Mouse (Mus musculus) embryonic facial prominence, embryonic 14.5 days (tissue): ENCODE results near the gene Nck2. TPM values are rescaled to one million over a fixed set of nuclear protein-coding genes. Genes with fewer than 3 reads are reported as not detected.

ENCODE experiments used
- ATAC-seq: fragments of 200-750 bp; cut with Nextera tagmentation; 2 replicates; pipeline ENCODE4 v1.8.0; 2017; ENCODE audit warnings: low read depth, moderate number of reproducible peaks, moderate TSS enrichment
- DNase-seq: peaks from one replicate; pipeline ENCODE4 v3.0.0-alpha.2; 2015; ENCODE audit warnings: low spot score
- H3K27ac ChIP-seq: fragments of 300-500 bp; sonication (generic); replicated peaks from 2 replicates; pipeline ENCODE4 v1.5.1; 2014; ENCODE audit warnings: low read depth, mild to moderate bottlenecking, low read length, moderate library complexity
- H3K27me3 ChIP-seq: fragments of 300-500 bp; sonication (generic); replicated peaks from 2 replicates; pipeline ENCODE4 v1.6.1; 2014; ENCODE audit warnings: low read length; ENCODE audit not compliant: control insufficient read depth, insufficient read depth
- H3K36me3 ChIP-seq: fragments of 300-500 bp; sonication (generic); 2 replicates; pipeline ENCODE4 v1.6.1; 2014; ENCODE audit warnings: low read length, mixed read lengths; ENCODE audit not compliant: control insufficient read depth, insufficient read depth
- H3K4me1 ChIP-seq: fragments of 300-500 bp; sonication (generic); 2 replicates; pipeline ENCODE4 v1.6.1; 2014; ENCODE audit warnings: antibody characterized with exemption, low read length; ENCODE audit not compliant: control insufficient read depth, insufficient read depth
- H3K4me2 ChIP-seq: fragments of 300-500 bp; sonication (generic); 2 replicates; pipeline ENCODE4 v1.6.1; 2014; ENCODE audit warnings: low read depth, mild to moderate bottlenecking, low read length, moderate library complexity, mixed read lengths
- H3K4me3 ChIP-seq: fragments of 300-500 bp; sonication (generic); 2 replicates; pipeline ENCODE4 v1.5.1; 2014; ENCODE audit warnings: low read depth, mild to moderate bottlenecking, low read length
- H3K9ac ChIP-seq: fragments of 300-500 bp; sonication (generic); 2 replicates; pipeline ENCODE4 v1.6.1; 2014; ENCODE audit warnings: low read depth, mild to moderate bottlenecking, low read length, moderate library complexity, mixed read lengths
- H3K9me3 ChIP-seq: fragments of 300-500 bp; sonication (generic); 2 replicates; pipeline ENCODE4 v1.6.1; 2016; ENCODE audit warnings: low read length; ENCODE audit not compliant: control insufficient read depth
- WGBS: fragments of 180-500 bp; shearing (Covaris S2); extraction: QIAGEN DNeasy Blood & Tissue Kit; methylation state at CpG from one replicate; pipeline ENCODE4 v1.1.7; 2014; 5-methylcytosine and 5-hydroxymethylcytosine counted together
- polyA plus RNA-seq: library from polyadenylated mRNA; unstranded; fragments of >200 nt; fragmentation: Nextera tagmentation; extraction: Ambion mirVana; gene quantifications from 2 replicates; pipeline ENCODE4 v1.2.1, GENCODE M21; 2014

Gene Nck2
- polyA plus RNA-seq, 1 experiment from 2014 or later: 37.3 TPM

DNA sequence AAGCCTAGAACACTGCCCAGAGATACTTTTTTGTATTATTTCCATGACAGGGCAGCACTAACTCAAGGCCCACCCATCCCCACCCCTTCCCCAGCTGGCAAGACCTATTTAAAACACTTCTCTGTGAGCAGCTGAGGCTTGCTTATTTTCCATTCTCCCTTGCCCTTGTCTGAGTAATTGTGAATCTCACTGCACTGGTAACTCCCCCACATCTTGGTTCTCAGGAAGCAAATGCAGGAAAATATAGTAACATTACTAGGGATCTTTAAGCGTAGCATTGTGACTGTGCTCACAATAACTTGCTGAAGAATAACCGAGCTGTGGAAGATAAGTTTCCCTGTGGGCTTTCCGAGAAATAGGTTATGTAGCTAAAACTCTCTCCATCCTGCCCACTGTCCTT, 24.6 kb downstream of the Nck2 start:
- Histone ChIP-seq H3K4me1 (peaks cover 45% of the 10 kb centered on the region), H3K27me3 (no peaks in the 10 kb centered on the region), H3K9me3 (no peaks in the 10 kb centered on the region), H3K4me2 (no peak overlapping the region), H3K36me3 (no peaks in the 10 kb centered on the region; the same call in 1 of the 2 replicates), H3K4me3 (no peak overlapping the region), H3K27ac (no peak overlapping the region; the same call in 1 of the 2 replicates), H3K9ac (no peak overlapping the region)
- no peak for ATAC-seq
- DNase-seq: peak; percentile 41
- 84% methylated on average over 3 of the region's 3 CpGs for WGBS

DNA sequence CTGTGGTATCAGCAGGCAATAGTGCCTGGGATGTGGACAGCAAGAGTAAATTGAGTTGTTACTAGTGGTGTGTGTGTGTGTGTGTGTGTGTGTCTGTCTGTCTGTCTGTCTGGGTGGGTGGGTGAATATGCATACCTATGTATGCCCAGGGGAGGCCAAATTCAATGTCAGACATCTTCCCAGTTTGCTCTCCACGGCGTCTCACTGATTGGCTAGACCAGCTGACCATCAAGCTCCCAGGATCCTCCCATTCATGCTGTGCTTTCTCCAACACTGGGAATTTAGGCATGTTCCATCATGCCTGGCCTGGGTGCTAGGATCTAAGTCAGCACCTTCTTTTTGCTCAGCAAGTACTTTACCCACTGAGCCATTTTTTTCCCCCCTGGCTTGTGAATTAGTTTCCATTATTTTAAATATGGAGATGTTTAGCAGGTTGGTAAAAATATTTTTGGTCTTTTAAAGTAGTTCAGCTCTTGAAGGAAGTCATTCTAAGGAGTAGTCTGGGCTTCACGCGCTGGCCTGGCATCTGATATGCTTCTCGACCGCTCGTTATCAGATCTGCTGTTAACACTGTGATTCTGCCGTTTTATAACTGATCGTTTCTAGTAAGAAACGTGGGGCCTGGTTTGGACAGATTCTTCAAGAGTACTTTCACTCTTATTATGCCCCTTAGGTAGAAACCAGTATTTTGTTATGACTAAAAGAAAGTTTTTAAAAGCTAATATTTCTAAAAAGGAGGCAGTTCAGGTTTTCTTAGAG, 26.2 kb downstream of the Nck2 start:
- Histone ChIP-seq H3K9me3 (no peaks in the 10 kb centered on the region), H3K27ac (no peak overlapping the region), H3K4me2 (no peak overlapping the region), H3K27me3 (no peaks in the 10 kb centered on the region), H3K4me3 (no peak overlapping the region), H3K9ac (no peak overlapping the region), H3K4me1 (peaks cover 48% of the 10 kb centered on the region), H3K36me3 (no peaks in the 10 kb centered on the region)
- DNase-seq (no peak), ATAC-seq (no peak)
- WGBS: 85% methylated on average over 10 of the region's 10 CpGs

DNA sequence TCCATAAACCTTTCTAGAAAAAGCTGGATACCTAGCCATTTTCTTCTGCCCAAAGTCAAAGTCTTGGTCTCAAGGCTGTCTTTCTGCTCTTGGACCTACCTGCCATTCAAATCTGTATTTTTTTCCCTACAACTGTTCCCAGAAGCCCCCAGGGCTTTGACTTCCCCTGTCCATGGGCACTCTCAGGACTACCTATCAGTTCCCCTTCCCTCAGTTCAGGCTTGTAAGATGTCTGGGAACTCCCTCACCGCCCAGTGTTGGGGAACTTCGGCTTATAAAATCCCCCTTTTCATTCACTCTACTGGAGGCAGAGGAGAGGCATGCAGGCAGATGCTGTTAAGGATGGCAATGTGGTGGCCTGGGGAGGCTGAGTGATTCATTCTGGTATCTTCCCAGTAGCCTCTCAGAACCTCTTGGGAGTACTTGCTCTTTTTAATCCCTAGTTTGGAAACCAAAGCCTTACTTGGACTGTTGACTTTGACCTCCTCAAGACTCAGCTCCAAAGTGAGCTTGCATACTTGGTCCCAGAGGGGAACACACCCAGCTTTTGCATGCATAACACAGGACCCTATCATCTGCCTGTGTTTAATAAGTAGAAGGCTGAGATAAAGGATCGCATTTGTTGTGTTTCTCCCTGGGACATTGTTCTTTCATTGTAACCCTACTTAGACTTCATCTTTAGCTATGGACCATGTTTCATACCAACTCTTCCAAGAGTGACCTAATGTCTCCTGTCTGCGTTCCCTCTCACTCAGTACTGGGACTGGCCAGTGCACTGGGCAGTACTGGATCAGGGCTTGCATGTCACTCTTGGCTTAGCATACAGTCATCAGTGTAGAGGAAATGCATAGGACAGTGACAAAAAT, 27.0 kb downstream of the Nck2 start:
- no peak overlapping the region for H3K4me2 ChIP-seq
- DNase-seq (no peak), ATAC-seq (no peak)
- H3K27ac ChIP-seq: no peak overlapping the region
- no peaks in the 10 kb centered on the region for H3K27me3 ChIP-seq
- no peaks in the 10 kb centered on the region for H3K36me3 ChIP-seq
- H3K4me3 ChIP-seq: no peak overlapping the region
- H3K4me1 ChIP-seq: peaks cover 45% of the 10 kb centered on the region
- H3K9me3 ChIP-seq: no peaks in the 10 kb centered on the region
- WGBS: 88% methylated on average over 4 of the region's 4 CpGs
- no peak overlapping the region for H3K9ac ChIP-seq

DNA sequence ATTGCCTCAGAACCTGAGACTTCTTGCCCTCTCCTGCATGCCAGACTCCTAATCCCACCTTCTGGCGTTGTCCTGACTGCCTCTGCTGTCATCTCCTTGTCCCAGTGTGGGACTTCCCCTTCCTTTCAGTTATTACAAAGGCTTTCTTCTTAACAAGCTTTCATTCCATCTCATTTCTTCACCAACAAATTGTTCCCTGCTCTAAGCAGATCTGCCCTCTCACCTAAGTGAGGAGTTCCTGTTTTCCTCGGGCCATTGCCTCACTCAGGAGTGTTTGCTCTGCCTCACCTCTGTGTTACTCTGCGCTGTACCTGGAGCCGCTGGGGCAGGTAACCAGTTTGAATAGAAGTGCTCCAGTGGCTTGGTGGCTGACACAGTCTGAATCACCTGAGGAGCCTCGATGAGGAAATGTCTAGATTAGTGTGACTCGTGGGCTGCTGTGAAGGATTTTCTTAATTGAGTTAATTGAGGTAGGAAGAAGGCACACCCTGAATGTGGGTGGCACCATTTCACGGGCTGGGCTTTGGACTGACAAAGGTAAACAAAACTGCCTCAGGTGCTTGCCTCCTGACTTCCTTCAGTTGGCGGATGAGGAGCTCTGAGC, 27.8 kb downstream of the Nck2 start:
- Histone ChIP-seq H3K36me3 (no peaks in the 10 kb centered on the region), H3K27me3 (no peaks in the 10 kb centered on the region), H3K9ac (no peak overlapping the region), H3K4me2 (no peak overlapping the region), H3K27ac (no peak overlapping the region), H3K4me1 (peaks cover 43% of the 10 kb centered on the region), H3K4me3 (no peak overlapping the region), H3K9me3 (no peaks in the 10 kb centered on the region)
- ATAC-seq (0 out of 2 replicates have a peak, but pooled peaks have one; percentile 39), DNase-seq (no peak)
- WGBS: 57% methylated on average over 8 of the region's 8 CpGs

DNA sequence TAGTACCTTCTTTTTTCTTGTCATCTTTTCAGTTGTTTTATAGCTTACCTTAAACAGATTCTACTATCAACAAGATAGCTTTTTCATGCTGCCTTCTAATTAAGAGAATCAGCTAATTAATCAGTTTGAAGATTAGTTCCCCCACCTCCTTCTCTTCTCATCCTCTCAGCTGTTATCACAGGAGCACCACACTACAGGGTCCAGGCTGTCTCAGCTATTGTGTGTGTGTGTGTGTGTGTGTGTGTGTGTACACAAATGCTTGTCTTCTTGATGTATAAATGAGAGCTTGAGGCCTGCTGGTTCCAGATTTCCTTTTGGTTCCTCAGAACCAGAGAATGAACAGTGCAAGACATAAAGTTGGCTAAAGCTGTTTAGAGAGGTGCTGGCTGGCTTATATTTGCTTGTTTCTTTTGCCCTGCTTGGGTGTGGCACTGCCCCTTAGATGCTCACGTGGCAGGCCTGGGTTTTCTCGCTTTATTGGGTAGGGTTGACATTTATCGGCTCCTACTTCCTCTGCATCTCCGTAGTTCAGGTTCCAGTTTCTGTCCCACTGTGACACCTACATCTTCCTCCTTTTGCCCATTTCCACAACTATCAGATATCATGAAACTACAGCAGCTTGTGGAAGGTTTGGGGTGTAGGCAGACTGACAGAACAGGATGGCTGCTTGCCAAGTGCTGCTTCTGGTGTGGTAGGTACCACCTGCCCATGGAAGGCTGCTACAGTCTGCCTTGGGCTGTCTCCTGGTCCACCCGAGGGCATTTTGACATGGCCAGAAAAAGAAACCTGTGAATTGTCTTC, 29.6 kb downstream of the Nck2 start:
- H3K9me3 ChIP-seq: no peaks in the 10 kb centered on the region
- no peak overlapping the region for H3K27ac ChIP-seq
- peaks cover 35% of the 10 kb centered on the region for H3K4me1 ChIP-seq
- H3K4me3 ChIP-seq: no peak overlapping the region
- no peak for DNase-seq
- WGBS: 76% methylated on average over 5 of the region's 5 CpGs
- no peak overlapping the region for H3K9ac ChIP-seq
- no peaks in the 10 kb centered on the region for H3K27me3 ChIP-seq
- no peak for ATAC-seq
- H3K4me2 ChIP-seq: no peak overlapping the region
- H3K36me3 ChIP-seq: no peaks in the 10 kb centered on the region

DNA sequence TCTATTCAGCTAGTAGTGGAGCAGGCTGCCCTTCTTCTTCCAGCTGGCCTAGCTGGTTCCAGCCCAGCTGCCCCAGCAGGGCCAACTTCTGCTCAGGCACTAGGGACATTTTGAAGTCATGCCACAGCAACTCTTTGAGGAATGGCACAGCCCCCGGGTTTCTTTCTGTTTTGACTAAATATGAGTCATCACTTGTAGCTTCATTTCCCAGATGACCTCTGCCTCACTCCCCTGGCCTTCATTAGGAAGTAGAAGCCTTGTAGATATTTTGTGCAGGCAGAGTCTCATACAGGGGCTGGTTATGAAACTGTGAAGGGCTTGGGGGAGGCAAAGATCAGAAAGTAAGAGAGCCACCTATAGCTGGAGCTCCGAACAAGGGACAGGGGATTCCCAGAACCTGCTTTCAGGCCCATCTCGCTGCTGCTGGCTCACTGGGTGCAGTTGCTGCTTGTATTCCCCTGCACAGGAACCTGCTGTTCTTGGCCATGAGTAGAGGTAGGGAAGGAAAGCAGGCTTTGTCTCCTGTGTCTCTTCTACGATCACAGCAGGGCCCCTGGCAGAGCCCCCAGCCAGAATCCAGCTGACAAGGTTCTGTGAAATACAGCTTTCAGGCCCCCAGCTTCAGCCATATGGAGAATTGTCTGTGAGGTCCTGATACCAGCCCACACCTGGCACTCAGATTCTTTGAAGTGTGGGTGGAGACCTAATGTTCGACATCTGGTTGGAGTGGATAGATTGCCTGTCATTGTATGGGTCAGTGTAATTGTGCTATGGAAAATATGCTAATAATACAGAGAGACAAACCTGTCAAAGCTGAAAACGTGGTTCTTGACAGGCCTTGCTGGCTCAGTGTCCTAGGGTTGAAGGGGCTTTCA, 30.4 kb downstream of the Nck2 start:
- Histone ChIP-seq H3K27ac (no peak overlapping the region), H3K9me3 (no peaks in the 10 kb centered on the region)
- ATAC-seq: no peak

DNA sequence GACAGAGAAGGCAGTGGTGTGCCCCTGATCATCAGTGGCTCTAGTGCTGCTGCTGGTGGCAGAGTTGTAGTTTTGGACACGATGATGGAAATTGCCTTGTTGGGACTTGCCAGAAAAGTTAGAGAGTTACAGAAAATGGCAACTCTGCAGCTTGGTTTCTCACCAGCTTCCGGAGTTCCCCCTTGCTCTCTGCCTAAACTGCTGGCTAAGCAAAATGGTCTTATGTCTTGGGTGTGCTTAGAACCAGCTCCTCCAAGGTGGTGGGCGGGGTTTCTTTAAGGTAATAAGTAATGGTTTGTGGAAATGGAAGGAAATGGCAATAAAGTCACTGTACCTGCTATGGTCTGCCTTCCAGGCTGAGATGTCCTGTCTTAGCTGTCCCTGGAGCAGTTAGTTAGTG, 33.6 kb downstream of the Nck2 start:
- 90% methylated on average over 3 of the region's 3 CpGs for WGBS
- H3K36me3 ChIP-seq: no peaks in the 10 kb centered on the region
- H3K4me2 ChIP-seq: no peak overlapping the region
- H3K27ac ChIP-seq: no peak overlapping the region
- peaks cover 25% of the 10 kb centered on the region for H3K4me1 ChIP-seq
- no peaks in the 10 kb centered on the region for H3K27me3 ChIP-seq
- ATAC-seq: no peak
- H3K9me3 ChIP-seq: no peaks in the 10 kb centered on the region
- no peak for DNase-seq
- no peak overlapping the region for H3K9ac ChIP-seq
- H3K4me3 ChIP-seq: no peak overlapping the region

More for the DNA sequence above, 30.4 kb downstream of the Nck2 start:
- H3K36me3 ChIP-seq: no peaks in the 10 kb centered on the region
- peaks cover 27% of the 10 kb centered on the region for H3K4me1 ChIP-seq
- H3K4me2 ChIP-seq: no peak overlapping the region
- no peaks in the 10 kb centered on the region for H3K27me3 ChIP-seq
- H3K9ac ChIP-seq: no peak overlapping the region
- no peak overlapping the region for H3K4me3 ChIP-seq
- DNase-seq: no peak
- WGBS: 55% methylated on average over 6 of the region's 6 CpGs
